Mouse (Mus musculus) spleen, adult 2 months (tissue): ENCODE measurements at regions not wholly inside any gene's neighbourhood (a gene's known extent, or its start where the extent isn't known, plus 50 kb on each side); places are given as distances from the start of the nearest gene placed in this dataset.
"Not testable (repeated sequence)": the region's sequence is repeated elsewhere in the genome, so short reads cannot be mapped to it uniquely, and the experiment has no call there.

ENCODE experiments used
- DNase-seq, 2 experiments: peaks; one replicate each; pipeline versions ENCODE4 v3.0.0 to v3.0.0-alpha.2; 2012 to 2021; ENCODE audit warnings: low spot score in 2 of 2, low read depth in 1 of 2
- H3K27ac ChIP-seq: fragments of 200-500 bp; 2 replicates; pipeline ENCODE4 v1.5.1; 2012; ENCODE audit warnings: low read length, inconsistent platforms; ENCODE audit not compliant: insufficient read depth
- H3K27me3 ChIP-seq: fragments of 200-500 bp; 2 replicates; pipeline ENCODE4 v1.6.1; 2012; ENCODE audit warnings: mild to moderate bottlenecking, moderate library complexity, low read length, inconsistent platforms; ENCODE audit not compliant: control insufficient read depth, insufficient read depth
- H3K36me3 ChIP-seq: fragments of 200-500 bp; 2 replicates; pipeline ENCODE4 v1.6.1; 2012; ENCODE audit warnings: mild to moderate bottlenecking, low read length, inconsistent platforms; ENCODE audit not compliant: control insufficient read depth, insufficient read depth
- H3K4me1 ChIP-seq: fragments of 200-500 bp; 2 replicates; pipeline ENCODE4 v1.6.1; 2011; ENCODE audit warnings: inconsistent platforms; ENCODE audit not compliant: control insufficient read depth, insufficient read depth, insufficient read length
- H3K4me3 ChIP-seq: fragments of 200-500 bp; 2 replicates; pipeline ENCODE4 v1.5.1; 2011; ENCODE audit warnings: mild to moderate bottlenecking, inconsistent platforms; ENCODE audit not compliant: insufficient read depth, insufficient read length; ENCODE audit errors: extremely low read depth
- CTCF ChIP-seq: fragments of 200-500 bp; IDR thresholded peaks from 2 replicates; pipeline ENCODE4 v1.5.1; 2011; ENCODE audit warnings: mild to moderate bottlenecking, inconsistent platforms; ENCODE audit not compliant: insufficient read depth, insufficient read length, insufficient replicate concordance; ENCODE audit errors: extremely low read depth
- POLR2A ChIP-seq: fragments of 200-500 bp; IDR thresholded peaks from 2 replicates; pipeline ENCODE4 v1.6.1; 2011; ENCODE audit warnings: low read depth, low read length, inconsistent platforms
- WGBS: fragments of 180-500 bp; shearing (Covaris S2); methylation state at CpG from one replicate; pipeline ENCODE4 v1.1.7; 2018; 5-methylcytosine and 5-hydroxymethylcytosine counted together

DNA sequence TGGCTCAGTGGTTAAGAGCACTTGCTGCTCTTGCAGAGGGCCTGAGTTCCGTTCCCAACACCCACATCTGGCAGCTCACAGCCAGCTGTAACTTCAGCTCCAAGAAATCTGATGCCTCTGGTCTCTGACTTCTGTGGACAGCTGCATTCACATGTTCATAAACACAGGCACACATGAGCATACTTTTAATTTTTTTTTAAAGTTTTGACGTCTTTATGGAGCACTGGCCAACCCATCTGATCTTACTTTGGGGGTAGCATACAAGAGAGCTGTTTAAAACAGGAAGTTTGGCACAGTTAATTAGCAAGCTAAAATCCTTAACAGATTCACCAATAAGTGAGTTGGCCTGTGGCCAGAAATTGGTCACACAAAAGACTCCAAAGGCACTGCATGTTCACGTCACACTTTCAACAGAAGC lies 81.2 kb upstream of the Atl2 start:
- Histone ChIP-seq H3K27ac (no peak overlapping the region), H3K36me3 (no peaks in the 10 kb centered on the region), H3K27me3 (no peaks in the 10 kb centered on the region), H3K4me3 (no peak overlapping the region), H3K4me1 (peaks cover 10% of the 10 kb centered on the region)
- DNase-seq = no peak
- WGBS = 47% methylated on average over 3 of the region's 3 CpGs
- TF ChIP-seq CTCF = no peak
- no peak for TF ChIP-seq POLR2A

DNA sequence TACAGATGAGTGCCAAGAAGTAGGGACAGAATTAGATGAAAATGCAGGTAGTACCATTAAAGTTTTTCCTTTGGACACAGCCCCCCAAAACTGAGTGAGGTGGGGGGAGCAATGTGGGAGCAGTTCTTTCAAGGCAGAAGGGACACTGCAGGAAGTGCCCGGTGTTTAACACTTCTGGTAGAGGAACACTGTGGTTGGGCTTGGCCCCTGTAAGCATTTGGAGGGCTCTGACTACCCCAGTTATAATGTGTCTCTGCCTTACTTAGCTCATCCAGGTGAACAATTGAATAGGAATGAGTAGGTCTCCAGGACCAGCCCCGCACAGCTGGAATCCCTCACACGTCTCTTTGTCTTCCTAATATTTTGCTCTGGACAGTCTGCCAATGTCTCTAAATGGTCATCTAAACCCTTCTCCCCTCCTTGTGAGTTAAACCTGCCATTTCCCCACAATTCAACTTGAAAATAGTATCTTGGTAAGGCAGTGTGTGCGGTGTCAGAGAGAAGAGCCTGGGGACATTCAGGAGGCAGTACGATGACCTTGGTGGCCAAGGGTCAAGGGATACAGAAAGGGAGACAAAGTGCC lies 80.7 kb upstream of the Atl2 start:
- no peak overlapping the region for H3K4me3 ChIP-seq
- no peak overlapping the region for H3K27ac ChIP-seq
- peaks cover 7% of the 10 kb centered on the region for H3K4me1 ChIP-seq
- no peaks in the 10 kb centered on the region for H3K36me3 ChIP-seq
- no peaks in the 10 kb centered on the region for H3K27me3 ChIP-seq
- 73% methylated on average over 5 of the region's 5 CpGs for WGBS
- no peak for TF ChIP-seq POLR2A
- no peak for TF ChIP-seq CTCF
- DNase-seq = no peak

- no peak overlapping the region for H3K27ac ChIP-seq
- peaks cover 6% of the 10 kb centered on the region; the same call in 1 of the 2 replicates for H3K4me1 ChIP-seq
- WGBS = 19% methylated on average over 11 of the region's 11 CpGs
- no peaks in the 10 kb centered on the region for H3K27me3 ChIP-seq
- H3K36me3 ChIP-seq = no peaks in the 10 kb centered on the region
- H3K4me3 ChIP-seq = no peak overlapping the region
- no peak for DNase-seq
- TF ChIP-seq POLR2A (no peak), CTCF (no peak)
Measured at GRCm38 (mm10) chr17:79975997-79976443, 80.1 kb upstream of the Atl2 start.

GRCm38 (mm10) chr17:79975150-79975757 lies 79.3 kb upstream of the Atl2 start:
- not testable (repeated sequence) for H3K4me3 ChIP-seq, DNase-seq, H3K36me3 ChIP-seq, H3K27me3 ChIP-seq, H3K27ac ChIP-seq, H3K4me1 ChIP-seq
- WGBS = 23% methylated on average over 16 of the region's 16 CpGs

DNA sequence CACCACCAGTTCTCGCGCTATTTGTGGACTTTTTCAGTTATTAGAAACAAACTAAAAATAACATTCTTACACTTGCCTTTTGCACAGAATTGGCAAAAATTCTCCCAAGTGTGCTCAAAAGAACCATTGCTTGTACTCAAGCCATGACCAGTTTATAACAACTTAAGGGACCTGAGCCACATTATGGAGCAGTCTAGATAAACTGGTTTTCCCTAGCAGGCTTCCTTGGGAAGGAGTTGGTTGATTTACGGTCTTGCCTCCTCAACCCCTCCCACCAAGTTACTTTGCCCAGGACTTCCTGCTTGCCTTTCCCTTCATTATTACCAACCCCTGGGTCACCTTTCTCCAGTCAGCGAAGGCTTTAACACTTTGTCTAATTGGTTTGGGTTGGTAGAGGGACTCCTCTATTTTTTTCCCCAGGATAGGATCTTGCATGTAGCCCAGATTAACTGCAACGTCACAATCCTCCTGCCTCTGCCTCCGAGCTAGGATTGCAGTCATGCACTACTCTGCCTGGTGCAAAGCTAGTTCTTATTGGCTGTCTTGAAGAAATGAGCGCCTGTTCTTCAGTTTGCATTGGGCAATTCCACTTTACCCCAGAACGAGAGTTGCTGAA lies 75.9 kb upstream of the Atl2 start:
- H3K4me1 ChIP-seq = peaks cover 6% of the 10 kb centered on the region; the same call in 1 of the 2 replicates
- 64% methylated on average over 8 of the region's 8 CpGs for WGBS

GRCm38 (mm10) chr17:79969500-79969972 lies 73.6 kb upstream of the Atl2 start:
- peaks cover 5% of the 10 kb centered on the region; the same call in 1 of the 2 replicates for H3K4me1 ChIP-seq

More for the DNA sequence above, 75.9 kb upstream of the Atl2 start:
- Histone ChIP-seq H3K27me3 (no peaks in the 10 kb centered on the region), H3K36me3 (no peaks in the 10 kb centered on the region), H3K27ac (no peak overlapping the region), H3K4me3 (no peak overlapping the region)
- TF ChIP-seq CTCF (no peak), POLR2A (no peak)
- no peak for DNase-seq

GRCm38 (mm10) chr17:79968819-79969218 lies 72.9 kb upstream of the Atl2 start:
- peaks cover 5% of the 10 kb centered on the region; the same call in 1 of the 2 replicates for H3K4me1 ChIP-seq
- DNase-seq = no peak
- no peak overlapping the region for H3K4me3 ChIP-seq
- H3K27ac ChIP-seq = no peak overlapping the region
- 75% methylated on average over 9 of the region's 9 CpGs for WGBS
- no peaks in the 10 kb centered on the region for H3K27me3 ChIP-seq
- TF ChIP-seq POLR2A (no peak), CTCF (no peak)
- no peaks in the 10 kb centered on the region for H3K36me3 ChIP-seq

More at GRCm38 (mm10) chr17:79969500-79969972, 73.6 kb upstream of the Atl2 start:
- no peak for DNase-seq
- TF ChIP-seq POLR2A (no peak), CTCF (no peak)
- H3K36me3 ChIP-seq = no peaks in the 10 kb centered on the region
- no peaks in the 10 kb centered on the region for H3K27me3 ChIP-seq
- H3K27ac ChIP-seq = no peak overlapping the region
- WGBS = 39% methylated on average over 7 of the region's 7 CpGs
- no peak overlapping the region for H3K4me3 ChIP-seq
